9 mouse cellular contexts compared by ENCODE assay signal in genomic region chr10:8323304-8323765, GRCm38 (mm10).
DNase-seq lines count a peak whose midpoint lies in the region; ATAC-seq and TF ChIP-seq lines count a peak whose summit lies in the region.
"Had no signal": no experiment of that assay in that cellular context is flagged by ENCODE, and none has a peak within 500 bp of the region (broad histone marks: within the 10 kb centered on the region; RNA-seq: fewer than 3 reads in every experiment).

No protein-coding gene starts in this region.

- TF ChIP-seq CTCF in stomach, postnatal 0 days (IDR thresholded peaks at IDR 0.05; ENCODE audit: low read depth) = peak; percentile 91

- TF ChIP-seq EP300 in stomach, postnatal 0 days (optimal IDR thresholded peaks at IDR 0.05) = no peak

- H3K27ac ChIP-seq in heart, embryonic 12.5 days (ENCODE audit: poor library complexity, severe bottlenecking) = no peak overlapping the region
- H3K27ac ChIP-seq in forebrain, embryonic 11.5 days (ENCODE audit: low read depth, low read length) = no peak overlapping the region
- H3K27ac ChIP-seq in hindbrain, embryonic 13.5 days = no peak overlapping the region
- no peak overlapping the region for H3K27ac ChIP-seq in stomach, postnatal 0 days (replicated peaks)

- no peak for ATAC-seq in heart, embryonic 12.5 days (ENCODE audit: insufficient number of reproducible peaks, low FRiP score)
- ATAC-seq in forebrain, embryonic 11.5 days (replicated peaks; ENCODE audit: low FRiP score) = no peak
- ATAC-seq in hindbrain, embryonic 13.5 days (ENCODE audit: low FRiP score) = 0 out of 2 replicates have a peak, but pooled peaks have one; percentile 49
- no peak for ATAC-seq in stomach, postnatal 0 days (ENCODE audit: low FRiP score, low TSS enrichment)

- peaks cover 7% of the 10 kb centered on the region for H3K9me3 ChIP-seq in heart, embryonic 12.5 days (replicated peaks)
- H3K9me3 ChIP-seq in forebrain, embryonic 11.5 days (ENCODE audit: control insufficient read depth, low read length) = no peaks in the 10 kb centered on the region
- H3K9me3 ChIP-seq in hindbrain, embryonic 13.5 days = peaks cover 3% of the 10 kb centered on the region; the same call in 1 of the 2 replicates
- H3K9me3 ChIP-seq in stomach, postnatal 0 days (ENCODE audit: control insufficient read depth, low read length) = no peaks in the 10 kb centered on the region

- no peak overlapping the region for H3K9ac ChIP-seq in heart, embryonic 12.5 days
- no peak overlapping the region for H3K9ac ChIP-seq in forebrain, embryonic 11.5 days (ENCODE audit: low read length)
- no peak overlapping the region for H3K9ac ChIP-seq in hindbrain, embryonic 13.5 days
- no peak overlapping the region for H3K9ac ChIP-seq in stomach, postnatal 0 days (ENCODE audit: low read length)

- H3K4me3 ChIP-seq in heart, embryonic 12.5 days = no peak overlapping the region
- no peak overlapping the region for H3K4me3 ChIP-seq in forebrain, embryonic 11.5 days (ENCODE audit: low read depth, low read length)
- no peak overlapping the region for H3K4me3 ChIP-seq in hindbrain, embryonic 13.5 days
- no peak overlapping the region for H3K4me3 ChIP-seq in stomach, postnatal 0 days (ENCODE audit: low read depth, low read length)
- H3K4me3 ChIP-seq: megakaryocyte, embryonic 14.5 days had no signal

- H3K27me3 ChIP-seq in heart, embryonic 12.5 days (replicated peaks) = no peaks in the 10 kb centered on the region
- H3K27me3 ChIP-seq in forebrain, embryonic 11.5 days (ENCODE audit: control insufficient read depth, insufficient read depth, low read length) = no peaks in the 10 kb centered on the region
- H3K27me3 ChIP-seq in hindbrain, embryonic 13.5 days = no peaks in the 10 kb centered on the region
- H3K27me3 ChIP-seq in stomach, postnatal 0 days (ENCODE audit: control insufficient read depth, insufficient read depth, low read length) = no peaks in the 10 kb centered on the region
- H3K27me3 ChIP-seq: megakaryocyte, embryonic 14.5 days had no signal

- intact Hi-C loops in left cerebral cortex, postnatal 10 days (cut with DNase I) = loop anchor here (5.0 kb wide), 1 partner anchor 194 kb away; the partner anchor contains the start of gene Ust

- H3K4me2 ChIP-seq in heart, embryonic 12.5 days = no peak overlapping the region
- H3K4me2 ChIP-seq in forebrain, embryonic 11.5 days (ENCODE audit: low read depth, low read length, severe bottlenecking) = no peak overlapping the region
- no peak overlapping the region for H3K4me2 ChIP-seq in hindbrain, embryonic 13.5 days
- no peak overlapping the region for H3K4me2 ChIP-seq in stomach, postnatal 0 days (replicated peaks; ENCODE audit: low read depth)

- whole genome bisulfite sequencing in heart, embryonic 12.5 days = 39% methylated on average over 2 of the region's 2 CpGs
- WGBS in forebrain, embryonic 11.5 days = 51% methylated on average over 2 of the region's 2 CpGs
- WGBS in hindbrain, embryonic 13.5 days = 43% methylated on average over 2 of the region's 2 CpGs
- WGBS in stomach, postnatal 0 days = 27% methylated on average over 2 of the region's 2 CpGs

- peak; percentile 92 for DNase-seq in heart, adult 11 months
- peak; percentile 77 for DNase-seq in brain, adult 2 months (ENCODE audit: low read depth, low spot score)
- peak; percentile 80 for DNase-seq in forebrain, embryonic 11.5 days (ENCODE audit: low spot score)
- DNase-seq in left cerebral cortex, postnatal 10 days (ENCODE audit: extremely low spot score in 1 of 2, low spot score in 2 of 2) = peak; percentile 30 to 61
- peak; percentile 49 to 67 for DNase-seq in natural killer cell, adult 2 months (ENCODE audit: low spot score in 2 of 2)
- peak; percentile 55 for DNase-seq in stomach, postnatal 0 days (ENCODE audit: low spot score)

- H3K4me1 ChIP-seq in heart, embryonic 12.5 days (replicated peaks) = no peaks in the 10 kb centered on the region
- no peaks in the 10 kb centered on the region for H3K4me1 ChIP-seq in forebrain, embryonic 11.5 days (replicated peaks; ENCODE audit: control insufficient read depth, insufficient read depth, low read length)
- H3K4me1 ChIP-seq in hindbrain, embryonic 13.5 days (replicated peaks) = no peaks in the 10 kb centered on the region
- H3K4me1 ChIP-seq in stomach, postnatal 0 days (replicated peaks; ENCODE audit: control insufficient read depth, insufficient read depth) = no peaks in the 10 kb centered on the region
- H3K4me1 ChIP-seq: megakaryocyte, embryonic 14.5 days had no signal

- H3K36me3 ChIP-seq in heart, embryonic 12.5 days = no peaks in the 10 kb centered on the region
- H3K36me3 ChIP-seq in forebrain, embryonic 11.5 days (ENCODE audit: control insufficient read depth, insufficient read depth, low read length) = no peaks in the 10 kb centered on the region
- H3K36me3 ChIP-seq in hindbrain, embryonic 13.5 days = no peaks in the 10 kb centered on the region
- H3K36me3 ChIP-seq in stomach, postnatal 0 days (ENCODE audit: control insufficient read depth, insufficient read depth, low read length) = no peaks in the 10 kb centered on the region
